In the genomic region with DNA sequence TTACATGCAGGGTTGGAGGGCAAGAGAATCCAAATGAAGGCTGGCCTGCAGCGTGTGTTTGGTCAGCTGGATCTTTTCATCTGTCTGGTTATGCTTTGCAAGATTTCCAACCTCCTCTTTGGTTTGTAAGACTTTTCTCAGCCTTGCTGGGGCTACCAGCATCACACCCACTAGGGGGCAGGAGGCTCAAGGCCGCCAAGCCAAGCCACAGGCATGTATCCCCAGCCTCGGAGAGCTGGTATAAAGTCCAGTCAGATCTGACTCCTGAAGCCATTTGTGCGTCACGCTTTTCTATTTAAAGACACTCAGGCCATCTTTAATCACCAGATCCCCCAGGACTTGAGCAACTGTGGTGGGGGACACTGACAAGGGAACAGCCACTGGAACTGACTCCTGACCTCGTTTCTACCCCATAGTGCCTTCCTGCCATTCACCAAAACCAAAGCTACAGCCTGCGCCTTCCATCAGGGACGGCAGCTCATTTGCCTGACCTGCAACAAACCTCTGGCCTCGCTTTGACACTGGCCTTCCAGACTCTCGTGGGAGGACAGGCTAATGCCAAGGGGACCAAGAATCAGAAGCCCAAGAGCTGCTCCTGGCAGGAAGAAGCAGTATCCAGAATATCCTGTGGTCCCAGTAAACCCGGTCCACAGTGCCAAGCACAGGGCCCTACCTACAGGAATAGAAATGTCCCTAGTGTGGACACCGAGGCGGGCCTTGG, we compare ENCODE assay signal across 8 mouse cellular contexts. TPM values are rescaled to one million over a fixed set of nuclear protein-coding genes. Genes with fewer than 3 reads are reported as not detected.
DNase-seq lines count a peak whose midpoint lies in the region; ATAC-seq lines count a peak whose summit lies in the region.

No protein-coding gene starts in this region.

- H3K4me3 ChIP-seq in heart, embryonic 11.5 days (ENCODE audit: low read depth, low read length), result no peak overlapping the region

- H3K27me3 ChIP-seq in heart, embryonic 11.5 days (ENCODE audit: control insufficient read depth, insufficient read depth, low read length), result peaks cover 8% of the 10 kb centered on the region; the same call in 1 of the 2 replicates

- peak; percentile 47 for ATAC-seq in CD4-positive, CD25-positive, alpha-beta regulatory T cell, adult 4 months
- peak; percentile 49; the same call in 1 of the 2 replicates for ATAC-seq in heart, embryonic 11.5 days (replicated peaks; ENCODE audit: insufficient number of reproducible peaks, low FRiP score, low TSS enrichment)
- ATAC-seq in erythroid progenitor cell, adult 5-6 weeks (replicated peaks; ENCODE audit: low FRiP score, poor library complexity, severe bottlenecking), result no peak

- H3K27ac ChIP-seq in heart, embryonic 11.5 days (ENCODE audit: low read depth, low read length), result peak overlapping the region; percentile 65

- no peaks in the 10 kb centered on the region for H3K9me3 ChIP-seq in heart, embryonic 11.5 days (replicated peaks; ENCODE audit: control insufficient read depth, low read length)

- H3K4me1 ChIP-seq in heart, embryonic 11.5 days (ENCODE audit: control insufficient read depth, insufficient read depth, low read length), result peaks cover 22% of the 10 kb centered on the region

- H3K4me2 ChIP-seq in heart, embryonic 11.5 days, result peak overlapping the region; percentile 18; the same call in 1 of the 2 replicates

- no peaks in the 10 kb centered on the region for H3K36me3 ChIP-seq in heart, embryonic 11.5 days (ENCODE audit: control insufficient read depth, insufficient read depth, low read length)

- peak; percentile 66 for DNase-seq in ZHBTc4 (ENCODE audit: low read depth, low spot score)
- peak; percentile 54 to 73 for DNase-seq in cerebellum, postnatal 4 days (ENCODE audit: low spot score in 2 of 2)
- DNase-seq in kidney, postnatal 25 days, result peak; percentile 91 to 92
- peak; percentile 92 for DNase-seq in lung, postnatal 10 days
- DNase-seq in right cerebral cortex, postnatal 25 days, result peak; percentile 61

- 39% methylated on average over 13 of the region's 13 CpGs for WGBS in heart, embryonic 11.5 days (ENCODE audit: insufficient replicate concordance)

- H3K9ac ChIP-seq in heart, embryonic 11.5 days (ENCODE audit: low read depth, low read length), result no peak overlapping the region

RNA-seq across cellular contexts. Expression of gene Capn7, which starts 49.7 kb away (rescaled TPM):
- 10 to 100 TPM; 16.0 to 18.3 TPM for polyA plus RNA-seq in CD4-positive, CD25-positive, alpha-beta regulatory T cell, adult 4 months (2017; shearing (Covaris generic))
- polyA plus RNA-seq in heart, embryonic 11.5 days (2014; fragmentation: Nextera tagmentation; extraction: Ambion mirVana), result 35.4 and 42.2 TPM in 2 replicates
- total RNA-seq in erythroid progenitor cell, adult 5-6 weeks (2015; ENCODE audit: low replicate concordance), result 18.0 and 29.9 TPM in 2 replicates
- total RNA-seq in erythroid progenitor cell, adult 5-6 weeks (2017; ENCODE audit: low replicate concordance), result 19.0 and 23.8 TPM in 2 replicates

RNA-seq across cellular contexts. Expression of gene Sh3bp5, which starts 49.7 kb away (rescaled TPM):
- polyA plus RNA-seq in CD4-positive, CD25-positive, alpha-beta regulatory T cell, adult 4 months (2017; shearing (Covaris generic)), result 10 to 100 TPM; 15.4 to 16.8 TPM
- polyA plus RNA-seq in heart, embryonic 11.5 days (2014; fragmentation: Nextera tagmentation; extraction: Ambion mirVana), result 10.9 and 16.8 TPM in 2 replicates
- total RNA-seq in erythroid progenitor cell, adult 5-6 weeks (2015; ENCODE audit: low replicate concordance), result 6.8 and 9.6 TPM in 2 replicates
- total RNA-seq in erythroid progenitor cell, adult 5-6 weeks (2017; ENCODE audit: low replicate concordance), result 3.9 and 6.7 TPM in 2 replicates
